Mouse (Mus musculus): ENCODE results near the gene Kif7. TPM values are rescaled to one million over a fixed set of nuclear protein-coding genes. Genes with fewer than 3 reads are reported as not detected.

Kif7 gene
- total and polyA plus RNA-seq, 3 experiments, result 4.7 to 7.4 (median 7.1) TPM

DNA sequence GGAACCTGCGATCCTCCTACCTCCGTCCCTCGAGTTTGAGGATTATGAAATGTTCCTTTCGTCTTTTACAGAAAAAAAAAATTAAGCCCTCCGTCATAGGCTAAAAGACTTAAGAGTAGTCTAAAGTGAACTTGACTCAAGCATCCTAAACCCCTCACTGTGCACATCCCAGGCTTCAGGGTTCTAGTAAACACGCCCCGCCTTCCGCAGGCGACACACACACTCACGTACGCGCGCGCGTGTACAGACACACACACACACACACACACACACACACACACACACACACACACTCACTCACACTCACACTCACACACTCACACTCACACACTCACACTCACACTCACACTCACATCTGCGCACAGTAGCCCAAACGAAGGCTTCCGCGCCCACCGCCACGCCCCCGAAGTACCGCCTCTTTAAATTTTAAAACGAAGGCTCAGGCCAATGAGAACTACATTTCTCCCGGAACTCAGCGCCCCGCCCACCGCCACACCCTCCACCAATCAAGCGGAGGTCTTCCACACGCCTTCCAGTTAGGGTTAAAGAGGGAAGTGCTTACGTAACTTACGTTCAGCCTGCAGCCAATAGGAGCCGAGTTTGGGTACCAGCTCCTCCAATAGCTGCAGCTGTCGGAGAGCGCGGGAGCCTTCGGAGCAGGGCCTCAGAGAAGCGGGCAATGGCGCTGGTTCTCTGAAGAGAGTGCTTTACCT is 55.8 kb downstream of the Kif7 start, which contains the start of gene Ticrr (continued):
- peak; percentile 37; the same call in 1 of the 2 replicates for TF ChIP-seq POLR2AphosphoS2 (IDR thresholded peaks at IDR 0.05; ENCODE audit: low read depth, low read length)
- TF ChIP-seq NRF1 (IDR thresholded peaks at IDR 0.05; ENCODE audit: low read depth, low read length), result peak; percentile 72
- TF ChIP-seq SIN3A (IDR thresholded peaks at IDR 0.05; ENCODE audit: low read length), result peak; percentile 98
- TF ChIP-seq MYC (IDR thresholded peaks at IDR 0.05; ENCODE audit: low read depth, low read length), result peak; percentile 55; the same call in 1 of the 2 replicates
- TF ChIP-seq NELFE (IDR thresholded peaks at IDR 0.05; ENCODE audit: low read depth, low read length), result peak; percentile 82

DNA sequence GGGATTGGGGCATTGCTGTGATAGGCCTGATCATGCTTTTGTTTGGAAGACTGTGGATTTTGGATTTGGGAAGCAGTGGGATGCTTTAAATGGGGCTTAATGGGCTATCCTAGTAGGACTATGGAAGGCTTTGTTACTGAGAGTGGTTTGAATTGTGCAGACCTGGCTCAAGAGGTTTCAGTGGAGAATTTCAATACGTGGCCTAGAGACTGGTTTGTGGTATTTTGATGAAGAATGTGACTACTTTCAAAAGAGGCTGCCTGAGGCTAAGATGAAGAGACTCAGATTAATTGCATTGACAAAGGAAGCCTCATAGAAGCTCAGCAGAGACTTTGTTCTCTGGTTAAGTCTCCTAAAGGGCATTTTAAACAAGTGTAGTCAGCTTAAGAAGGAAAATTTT is 60.9 kb downstream of the Kif7 start:
- Histone ChIP-seq H3K27me3 (replicated peaks) (peaks cover 4% of the 10 kb centered on the region), H3K9me3 (replicated peaks; ENCODE audit: low read length) (no peaks in the 10 kb centered on the region), H3K4me3 (replicated peaks in 1 of 3; ENCODE audit: low read depth in 2 of 3, low read length in 2 of 3, poor library complexity in 1 of 3) (no peak overlapping the region), H3K4me1 (ENCODE audit: control insufficient read depth in 1 of 2, insufficient read depth in 2 of 2) (peaks cover 0 to 13% of the 10 kb centered on the region in 2 experiments; a peak in 2 of 4 replicates), H3K27ac (ENCODE audit: insufficient read depth, low read depth) (no peak overlapping the region), H3K79me2 (replicated peaks; ENCODE audit: control insufficient read depth, extremely low read depth, insufficient read depth, poor library complexity, severe bottlenecking) (no peaks in the 10 kb centered on the region), H3K4me2 (ENCODE audit: insufficient read depth, low read depth, poor library complexity, severe bottlenecking) (no peak overlapping the region), H3K9ac (ENCODE audit: insufficient read depth, low read depth) (no peak overlapping the region), H3K36me3 (replicated peaks in 1 of 2; ENCODE audit: control insufficient read depth in 1 of 2, insufficient read depth in 1 of 2, low read length in 1 of 2) (no peaks in the 10 kb centered on the region)
- dilution Hi-C loops (cut with MboI; ENCODE audit: extremely low pct_ligation_motif_present, extremely low pct_unique_long_range_greater_than_20kb, low sequenced_read_pairs), result no loop called here
- in situ Hi-C loops (cut with MboI; ENCODE audit: low pct_ligation_motif_present, low pct_unique_long_range_greater_than_20kb, low sequenced_read_pairs), result loop anchor here (5.0 kb wide), 1 partner anchor 42 kb away; no protein-coding TSS in a partner anchor
- TF ChIP-seq MAX (IDR thresholded peaks at IDR 0.05; ENCODE audit: low read length), result no peak
- TF ChIP-seq JUND (conservative IDR thresholded peaks at IDR 0.05; ENCODE audit: low read depth, low read length), result no peak
- no peak for TF ChIP-seq UBTF (IDR thresholded peaks at IDR 0.05; ENCODE audit: low read depth, low read length)
- TF ChIP-seq SIN3A (IDR thresholded peaks at IDR 0.05; ENCODE audit: low read length), result no peak
- TF ChIP-seq ZKSCAN1 (IDR thresholded peaks at IDR 0.05; ENCODE audit: borderline replicate concordance, low read depth, low read length), result no peak
- TF ChIP-seq TCF12 (IDR thresholded peaks at IDR 0.05; ENCODE audit: low read depth, low read length), result no peak
- no peak for TF ChIP-seq POLR2A (IDR thresholded peaks at IDR 0.05; ENCODE audit: low read depth, low read length)
- TF ChIP-seq MYC (IDR thresholded peaks at IDR 0.05; ENCODE audit: low read depth, low read length), result no peak
- no peak for TF ChIP-seq MXI1 (IDR thresholded peaks at IDR 0.05; ENCODE audit: low read depth, low read length)
- DNase-seq (ENCODE audit: extremely low read depth), result no peak

DNA sequence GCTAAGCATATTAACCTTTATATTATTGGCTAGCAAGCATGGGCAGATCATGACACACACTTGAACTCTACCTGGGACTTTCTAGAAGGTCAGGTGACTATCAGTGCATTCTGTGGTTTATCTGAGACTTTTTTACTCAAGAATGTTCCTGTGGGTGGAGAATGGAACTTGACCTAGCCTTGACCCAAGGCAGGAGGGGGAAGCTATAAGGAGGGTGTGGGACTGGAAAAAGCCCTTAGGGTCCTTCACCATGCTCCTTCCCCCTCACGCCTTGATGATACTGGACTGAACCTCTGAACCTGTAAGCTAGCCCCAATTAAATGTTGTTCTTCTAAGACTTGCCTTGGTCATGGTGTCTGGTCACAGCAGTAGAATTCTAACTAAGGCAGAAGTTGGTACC is 61.3 kb downstream of the Kif7 start:
- no peak overlapping the region for H3K4me2 ChIP-seq (ENCODE audit: insufficient read depth, low read depth, poor library complexity, severe bottlenecking)
- in situ Hi-C loops (cut with MboI; ENCODE audit: low pct_ligation_motif_present, low pct_unique_long_range_greater_than_20kb, low sequenced_read_pairs) (loop anchor here (5.0 kb wide), 1 partner anchor 42 kb away; no protein-coding TSS in a partner anchor), dilution Hi-C loops (cut with MboI; ENCODE audit: extremely low pct_ligation_motif_present, extremely low pct_unique_long_range_greater_than_20kb, low sequenced_read_pairs) (no loop called here)
- H3K36me3 ChIP-seq (replicated peaks in 1 of 2; ENCODE audit: control insufficient read depth in 1 of 2, insufficient read depth in 1 of 2, low read length in 1 of 2), result no peaks in the 10 kb centered on the region
- H3K9me3 ChIP-seq (replicated peaks; ENCODE audit: low read length), result no peaks in the 10 kb centered on the region
- TF ChIP-seq BHLHE40 (IDR thresholded peaks at IDR 0.05; ENCODE audit: low read depth, low read length) (0 out of 2 replicates have a peak, but pooled peaks have one; percentile 8), GABPA (IDR thresholded peaks at IDR 0.05; ENCODE audit: insufficient replicate concordance, low read depth, low read length) (no peak), IRF4 (IDR thresholded peaks at IDR 0.05; ENCODE audit: low read depth, low read length) (no peak)
- no peaks in the 10 kb centered on the region for H3K79me2 ChIP-seq (replicated peaks; ENCODE audit: control insufficient read depth, extremely low read depth, insufficient read depth, poor library complexity, severe bottlenecking)
- no peak for DNase-seq (ENCODE audit: extremely low read depth)
- H3K9ac ChIP-seq (ENCODE audit: insufficient read depth, low read depth), result no peak overlapping the region
- H3K4me1 ChIP-seq (ENCODE audit: control insufficient read depth in 1 of 2, insufficient read depth in 2 of 2), result peaks cover 0 to 11% of the 10 kb centered on the region in 2 experiments; a peak in 2 of 4 replicates
- H3K27ac ChIP-seq (ENCODE audit: insufficient read depth, low read depth), result no peak overlapping the region
- no peak overlapping the region for H3K4me3 ChIP-seq (replicated peaks in 1 of 3; ENCODE audit: low read depth in 2 of 3, low read length in 2 of 3, poor library complexity in 1 of 3)
- H3K27me3 ChIP-seq (replicated peaks), result peaks cover 4% of the 10 kb centered on the region

Measured in CH12.LX (cell line).